Mouse (Mus musculus): ENCODE data around the gene Adk. TPM values are rescaled to one million over a fixed set of nuclear protein-coding genes. Genes with fewer than 3 reads are reported as not detected.

Gene Adk
- polyA plus RNA-seq, 1 experiment from 2014 or later, result 79.3 TPM

GRCm38 (mm10) chr14:21351646-21352045 lies 299.3 kb downstream of the Adk start:
- ATAC-seq (ENCODE audit: low FRiP score), result no peak
- Histone ChIP-seq H3K27me3 (no peaks in the 10 kb centered on the region), H3K36me3 (no peaks in the 10 kb centered on the region), H3K9ac (no peak overlapping the region), H3K9me3 (replicated peaks) (no peaks in the 10 kb centered on the region), H3K4me3 (no peak overlapping the region), H3K4me1 (no peaks in the 10 kb centered on the region), H3K27ac (no peak overlapping the region), H3K4me2 (replicated peaks) (no peak overlapping the region)
- WGBS, result 81% methylated on average over 2 of the region's 2 CpGs

GRCm38 (mm10) chr14:21356286-21356685 lies 303.9 kb downstream of the Adk start:
- no peaks in the 10 kb centered on the region for H3K36me3 ChIP-seq
- no peak overlapping the region for H3K9ac ChIP-seq
- H3K27me3 ChIP-seq, result no peaks in the 10 kb centered on the region
- peaks cover 6% of the 10 kb centered on the region; the same call in 1 of the 2 replicates for H3K4me1 ChIP-seq
- ATAC-seq (ENCODE audit: low FRiP score), result no peak
- no peaks in the 10 kb centered on the region for H3K9me3 ChIP-seq (replicated peaks)
- no peak overlapping the region for H3K27ac ChIP-seq
- WGBS, result 82% methylated on average over 1 of the region's 1 CpGs
- no peak overlapping the region for H3K4me2 ChIP-seq (replicated peaks)
- no peak overlapping the region for H3K4me3 ChIP-seq

- Histone ChIP-seq H3K27ac (peak overlapping the region; percentile 23), H3K4me1 (peaks cover 6% of the 10 kb centered on the region; the same call in 1 of the 2 replicates), H3K9ac (no peak overlapping the region), H3K9me3 (replicated peaks) (no peaks in the 10 kb centered on the region), H3K4me2 (replicated peaks) (no peak overlapping the region), H3K27me3 (no peaks in the 10 kb centered on the region), H3K4me3 (no peak overlapping the region), H3K36me3 (no peaks in the 10 kb centered on the region)
- 63% methylated on average over 10 of the region's 10 CpGs for WGBS
- ATAC-seq (ENCODE audit: low FRiP score), result no peak
These were observed 307.0 kb downstream of the Adk start for GRCm38 (mm10) chr14:21359207-21359895.

- no peak overlapping the region for H3K9ac ChIP-seq
- no peak overlapping the region for H3K4me2 ChIP-seq (replicated peaks)
- H3K4me1 ChIP-seq, result peaks cover 6% of the 10 kb centered on the region; the same call in 1 of the 2 replicates
- 84% methylated on average over 8 of the region's 12 CpGs for WGBS
- no peak overlapping the region for H3K4me3 ChIP-seq
- ATAC-seq (ENCODE audit: low FRiP score), result no peak
- H3K9me3 ChIP-seq (replicated peaks), result no peaks in the 10 kb centered on the region
- H3K36me3 ChIP-seq, result no peaks in the 10 kb centered on the region
- H3K27ac ChIP-seq, result no peak overlapping the region
- H3K27me3 ChIP-seq, result no peaks in the 10 kb centered on the region
These were observed 307.6 kb downstream of the Adk start for GRCm38 (mm10) chr14:21359896-21360525.

- WGBS, result 95% methylated on average over 2 of the region's 2 CpGs
- H3K36me3 ChIP-seq, result no peaks in the 10 kb centered on the region
- H3K4me3 ChIP-seq, result no peak overlapping the region
- H3K27ac ChIP-seq, result no peak overlapping the region
- H3K4me2 ChIP-seq (replicated peaks), result no peak overlapping the region
- H3K9me3 ChIP-seq (replicated peaks), result no peaks in the 10 kb centered on the region
- H3K4me1 ChIP-seq, result peaks cover 10% of the 10 kb centered on the region
- H3K9ac ChIP-seq, result no peak overlapping the region
- ATAC-seq (ENCODE audit: low FRiP score), result no peak
- H3K27me3 ChIP-seq, result no peaks in the 10 kb centered on the region
These were observed 314.7 kb downstream of the Adk start for GRCm38 (mm10) chr14:21367095-21367494.

GRCm38 (mm10) chr14:21368622-21369021 lies 316.2 kb downstream of the Adk start:
- no peak overlapping the region for H3K4me2 ChIP-seq (replicated peaks)
- WGBS, result 32% methylated on average over 2 of the region's 2 CpGs

GRCm38 (mm10) chr14:21369127-21369526 lies 316.8 kb downstream of the Adk start:
- WGBS, result 9% methylated on average over 5 of the region's 5 CpGs
- Histone ChIP-seq H3K9ac (no peak overlapping the region), H3K36me3 (no peaks in the 10 kb centered on the region), H3K27me3 (no peaks in the 10 kb centered on the region), H3K4me1 (peaks cover 10% of the 10 kb centered on the region), H3K9me3 (replicated peaks) (no peaks in the 10 kb centered on the region), H3K4me3 (no peak overlapping the region), H3K4me2 (replicated peaks) (peak overlapping the region; percentile 18), H3K27ac (peak overlapping the region; percentile 85)
- peak; percentile 98 for ATAC-seq (ENCODE audit: low FRiP score)

More at GRCm38 (mm10) chr14:21368622-21369021, 316.2 kb downstream of the Adk start:
- Histone ChIP-seq H3K9me3 (replicated peaks) (no peaks in the 10 kb centered on the region), H3K27ac (peak overlapping the region; percentile 84), H3K4me1 (peaks cover 10% of the 10 kb centered on the region), H3K9ac (no peak overlapping the region), H3K4me3 (no peak overlapping the region), H3K27me3 (no peaks in the 10 kb centered on the region), H3K36me3 (no peaks in the 10 kb centered on the region)
- ATAC-seq (ENCODE audit: low FRiP score), result peak; percentile 79

- Histone ChIP-seq H3K4me2 (replicated peaks) (no peak overlapping the region), H3K9ac (no peak overlapping the region), H3K4me3 (no peak overlapping the region), H3K4me1 (peaks cover 10% of the 10 kb centered on the region), H3K27ac (no peak overlapping the region), H3K36me3 (no peaks in the 10 kb centered on the region), H3K9me3 (replicated peaks) (no peaks in the 10 kb centered on the region), H3K27me3 (no peaks in the 10 kb centered on the region)
- no peak for ATAC-seq (ENCODE audit: low FRiP score)
- 71% methylated on average over 2 of the region's 2 CpGs for WGBS
These were observed 319.6 kb downstream of the Adk start for GRCm38 (mm10) chr14:21371946-21372345.

GRCm38 (mm10) chr14:21372689-21373088 lies 320.3 kb downstream of the Adk start:
- H3K27me3 ChIP-seq, result no peaks in the 10 kb centered on the region
- no peak overlapping the region for H3K4me2 ChIP-seq (replicated peaks)
- no peaks in the 10 kb centered on the region for H3K36me3 ChIP-seq
- ATAC-seq (ENCODE audit: low FRiP score), result no peak
- WGBS, result 81% methylated on average over 5 of the region's 5 CpGs
- H3K4me3 ChIP-seq, result no peak overlapping the region
- no peak overlapping the region for H3K9ac ChIP-seq
- H3K4me1 ChIP-seq, result peaks cover 10% of the 10 kb centered on the region
- no peak overlapping the region for H3K27ac ChIP-seq
- no peaks in the 10 kb centered on the region for H3K9me3 ChIP-seq (replicated peaks)

GRCm38 (mm10) chr14:21383701-21384428 lies 331.5 kb downstream of the Adk start:
- no peaks in the 10 kb centered on the region for H3K9me3 ChIP-seq (replicated peaks)
- no peak overlapping the region for H3K4me2 ChIP-seq (replicated peaks)
- 60% methylated on average over 5 of the region's 5 CpGs for WGBS
- no peaks in the 10 kb centered on the region for H3K27me3 ChIP-seq
- H3K4me3 ChIP-seq, result no peak overlapping the region
- H3K27ac ChIP-seq, result no peak overlapping the region
- H3K9ac ChIP-seq, result no peak overlapping the region
- ATAC-seq (ENCODE audit: low FRiP score), result peak; percentile 38
- H3K36me3 ChIP-seq, result 0 out of 2 replicates have a peak, but pooled peaks cover 4% of the 10 kb centered on the region
- H3K4me1 ChIP-seq, result 0 out of 2 replicates have a peak, but pooled peaks cover 3% of the 10 kb centered on the region

GRCm38 (mm10) chr14:21399506-21399905 lies 347.1 kb downstream of the Adk start:
- H3K36me3 ChIP-seq, result no peaks in the 10 kb centered on the region
- peaks cover 12% of the 10 kb centered on the region for H3K4me1 ChIP-seq
- H3K9ac ChIP-seq, result no peak overlapping the region
- no peak for ATAC-seq (ENCODE audit: low FRiP score)
- no peak overlapping the region for H3K4me3 ChIP-seq
- no peaks in the 10 kb centered on the region for H3K27me3 ChIP-seq
- 95% methylated on average over 7 of the region's 7 CpGs for WGBS
- peaks cover 5% of the 10 kb centered on the region; the same call in 1 of the 2 replicates for H3K9me3 ChIP-seq (replicated peaks)
- H3K27ac ChIP-seq, result no peak overlapping the region
- H3K4me2 ChIP-seq (replicated peaks), result no peak overlapping the region

- Histone ChIP-seq H3K4me3 (no peak overlapping the region), H3K9me3 (replicated peaks) (peaks cover 5% of the 10 kb centered on the region; the same call in 1 of the 2 replicates), H3K9ac (no peak overlapping the region), H3K27me3 (no peaks in the 10 kb centered on the region), H3K36me3 (no peaks in the 10 kb centered on the region), H3K27ac (peak overlapping the region; percentile 41), H3K4me2 (replicated peaks) (no peak overlapping the region), H3K4me1 (peaks cover 12% of the 10 kb centered on the region)
- WGBS, result 33% methylated on average over 8 of the region's 8 CpGs
- peak; percentile 85 for ATAC-seq (ENCODE audit: low FRiP score)
These were observed 349.8 kb downstream of the Adk start for GRCm38 (mm10) chr14:21402157-21402601.
